10 mouse cellular contexts compared by ENCODE assay signal in genomic region chr17:59281364-59281763, GRCm38 (mm10).
A peak's percentile ranks its signal among the peaks of the same experiment; 100 is the strongest.
DNase-seq lines count a peak whose midpoint lies in the region; ATAC-seq and TF ChIP-seq lines count a peak whose summit lies in the region.
"Had no signal": no experiment of that assay in that cellular context is flagged by ENCODE, and none has a peak within 500 bp of the region (broad histone marks: within the 10 kb centered on the region; RNA-seq: fewer than 3 reads in every experiment).

No protein-coding gene starts in this region.

- POLR2A ChIA-PET in Patski (lab: Charles Lee) = no interaction called here

- no peaks in the 10 kb centered on the region for H3K27me3 ChIP-seq in intestine, postnatal 0 days (replicated peaks; ENCODE audit: control insufficient read depth, insufficient read depth, low read length)
- no peaks in the 10 kb centered on the region for H3K27me3 ChIP-seq in intestine, embryonic 15.5 days (replicated peaks)
- no peaks in the 10 kb centered on the region for H3K27me3 ChIP-seq in Patski
- no peaks in the 10 kb centered on the region for H3K27me3 ChIP-seq in forebrain, embryonic 15.5 days
- H3K27me3 ChIP-seq in midbrain, embryonic 12.5 days = no peaks in the 10 kb centered on the region
- H3K27me3 ChIP-seq: heart, embryonic 13.5 days had no signal

- WGBS in intestine, postnatal 0 days = 58% methylated on average over 3 of the region's 3 CpGs
- WGBS in intestine, embryonic 15.5 days = 52% methylated on average over 3 of the region's 3 CpGs
- 65% methylated on average over 3 of the region's 3 CpGs for WGBS in forebrain, embryonic 15.5 days
- WGBS in midbrain, embryonic 12.5 days = 61% methylated on average over 3 of the region's 3 CpGs

- in situ Hi-C loops in Patski (cut with MboI; ENCODE audit: low pct_unique_long_range_greater_than_20kb) = no loop called here

- H3K4me2 ChIP-seq in intestine, postnatal 0 days (replicated peaks; ENCODE audit: low read depth) = no peak overlapping the region
- no peak overlapping the region for H3K4me2 ChIP-seq in intestine, embryonic 15.5 days (replicated peaks)
- H3K4me2 ChIP-seq in forebrain, embryonic 15.5 days (replicated peaks) = no peak overlapping the region
- no peak overlapping the region for H3K4me2 ChIP-seq in midbrain, embryonic 12.5 days (replicated peaks)
- H3K4me2 ChIP-seq: heart, embryonic 13.5 days had no signal

- no peak for ATAC-seq in intestine, postnatal 0 days
- ATAC-seq in intestine, embryonic 15.5 days = no peak
- peak; percentile 82 for ATAC-seq in Patski
- peak; percentile 73 for ATAC-seq in forebrain, embryonic 15.5 days (replicated peaks)
- ATAC-seq in midbrain, embryonic 12.5 days (ENCODE audit: low FRiP score, low read depth) = peak; percentile 78; the same call in 1 of the 2 replicates

- no peaks in the 10 kb centered on the region for H3K36me3 ChIP-seq in intestine, postnatal 0 days (ENCODE audit: control insufficient read depth, insufficient read depth)
- no peaks in the 10 kb centered on the region for H3K36me3 ChIP-seq in intestine, embryonic 15.5 days
- H3K36me3 ChIP-seq in forebrain, embryonic 15.5 days = no peaks in the 10 kb centered on the region
- H3K36me3 ChIP-seq in midbrain, embryonic 12.5 days = no peaks in the 10 kb centered on the region
- H3K36me3 ChIP-seq: heart, embryonic 13.5 days had no signal

- peak; percentile 63 for TF ChIP-seq CTCF in intestine, postnatal 0 days (IDR thresholded peaks at IDR 0.05; ENCODE audit: low read depth)
- peak; percentile 71 for TF ChIP-seq CTCF in Patski (IDR thresholded peaks at IDR 0.05)

- H3K9ac ChIP-seq in intestine, postnatal 0 days (ENCODE audit: low read depth, low read length) = no peak overlapping the region
- H3K9ac ChIP-seq in intestine, embryonic 15.5 days = no peak overlapping the region
- H3K9ac ChIP-seq in forebrain, embryonic 15.5 days (replicated peaks) = no peak overlapping the region
- no peak overlapping the region for H3K9ac ChIP-seq in midbrain, embryonic 12.5 days (replicated peaks)
- H3K9ac ChIP-seq: heart, embryonic 13.5 days had no signal

- no peaks in the 10 kb centered on the region for H3K9me3 ChIP-seq in intestine, postnatal 0 days (ENCODE audit: control insufficient read depth)
- H3K9me3 ChIP-seq in intestine, embryonic 15.5 days = no peaks in the 10 kb centered on the region
- no peaks in the 10 kb centered on the region for H3K9me3 ChIP-seq in forebrain, embryonic 15.5 days
- H3K9me3 ChIP-seq in midbrain, embryonic 12.5 days = no peaks in the 10 kb centered on the region
- H3K9me3 ChIP-seq: heart, embryonic 13.5 days had no signal

- no peak for DNase-seq in Patski (ENCODE audit: low read depth, low spot score)
- DNase-seq in thymus, postnatal 10 days (ENCODE audit: low spot score in 2 of 2) = no peak
- no peak for DNase-seq in lung, postnatal 10 days
- DNase-seq in natural killer cell, adult 2 months (ENCODE audit: low spot score in 2 of 2) = no peak

- H3K4me1 ChIP-seq in intestine, postnatal 0 days (replicated peaks; ENCODE audit: control insufficient read depth, insufficient read depth, low read length) = no peaks in the 10 kb centered on the region
- H3K4me1 ChIP-seq in intestine, embryonic 15.5 days (replicated peaks) = no peaks in the 10 kb centered on the region
- peaks cover 8% of the 10 kb centered on the region; the same call in 1 of the 2 replicates for H3K4me1 ChIP-seq in forebrain, embryonic 15.5 days
- no peaks in the 10 kb centered on the region for H3K4me1 ChIP-seq in midbrain, embryonic 12.5 days
- H3K4me1 ChIP-seq: heart, embryonic 13.5 days had no signal

- CTCF ChIA-PET in Patski (lab: Charles Lee) = no interaction called here

- H3K27ac ChIP-seq in intestine, postnatal 0 days (ENCODE audit: low read depth, low read length) = no peak overlapping the region
- no peak overlapping the region for H3K27ac ChIP-seq in intestine, embryonic 15.5 days
- H3K27ac ChIP-seq in forebrain, embryonic 15.5 days (replicated peaks) = no peak overlapping the region
- no peak overlapping the region for H3K27ac ChIP-seq in midbrain, embryonic 12.5 days (replicated peaks)
- H3K27ac ChIP-seq: heart, embryonic 13.5 days; macrophage had no signal

- H3K4me3 ChIP-seq in intestine, postnatal 0 days (ENCODE audit: low read depth, low read length) = no peak overlapping the region
- H3K4me3 ChIP-seq in intestine, embryonic 15.5 days (replicated peaks) = no peak overlapping the region
- no peak overlapping the region for H3K4me3 ChIP-seq in forebrain, embryonic 15.5 days
- H3K4me3 ChIP-seq in midbrain, embryonic 12.5 days = no peak overlapping the region
- H3K4me3 ChIP-seq: heart, embryonic 13.5 days had no signal

Comparison
In these comparisons a context has a peak if more than half of its experiments do, and no peak if none do; other contexts are left out.
1. ATAC-seq: peak in Patski (single experiment), forebrain, embryonic 15.5 days (single experiment) and midbrain, embryonic 12.5 days (single experiment); none in intestine, postnatal 0 days (single experiment) and intestine, embryonic 15.5 days (single experiment).